Mouse (Mus musculus) urinary bladder, postnatal 14 days (tissue): ENCODE measurements at regions not wholly inside any gene's neighbourhood (a gene's known extent, or its start where the extent isn't known, plus 50 kb on each side); places are given as distances from the start of the nearest gene placed in this dataset.
"Not testable (repeated sequence)": the region's sequence is repeated elsewhere in the genome, so short reads cannot be mapped to it uniquely, and the experiment has no call there.

Experiments
- DNase-seq: peaks from one replicate; pipeline ENCODE4 v3.0.0; 2021; ENCODE audit warnings: low spot score

GRCm38 (mm10) chr10:22556401-22556800 is 88.4 kb upstream of the Slc2a12 start:
- not testable (repeated sequence) for DNase-seq

GRCm38 (mm10) chr10:22569250-22570010 is 75.4 kb upstream of the Slc2a12 start:
- DNase-seq, result not testable (repeated sequence)

GRCm38 (mm10) chr10:22574048-22574447 is 70.8 kb upstream of the Slc2a12 start:
- DNase-seq, result not testable (repeated sequence)

- peak; percentile 57 for DNase-seq
Observed at GRCm38 (mm10) chr10:22579426-22579825, 65.4 kb upstream of the Slc2a12 start.

GRCm38 (mm10) chr10:22581300-22581699 is 63.5 kb upstream of the Slc2a12 start:
- not testable (repeated sequence) for DNase-seq

GRCm38 (mm10) chr10:22583306-22583705 is 61.5 kb upstream of the Slc2a12 start:
- not testable (repeated sequence) for DNase-seq

- DNase-seq, result not testable (repeated sequence)
Observed at GRCm38 (mm10) chr10:22588587-22588986, 56.2 kb upstream of the Slc2a12 start.

- DNase-seq, result not testable (repeated sequence)
Observed at GRCm38 (mm10) chr10:22591664-22592063, 53.1 kb upstream of the Slc2a12 start.

- not testable (repeated sequence) for DNase-seq
Observed at GRCm38 (mm10) chr10:22592189-22592603, 52.6 kb upstream of the Slc2a12 start.

- not testable (repeated sequence) for DNase-seq
Observed at GRCm38 (mm10) chr10:22592752-22593151, 52.1 kb upstream of the Slc2a12 start.
